Mouse (Mus musculus) lung, adult 2 months (tissue): ENCODE results near the gene Vmn1r177. TPM values are rescaled to one million over a fixed set of nuclear protein-coding genes. Genes with fewer than 3 reads are reported as not detected.
"Not testable (repeated sequence)": the region's sequence is repeated elsewhere in the genome, so short reads cannot be mapped to it uniquely, and the experiment has no call there.

ENCODE experiments used
- DNase-seq: peaks from one replicate; pipeline ENCODE4 v3.0.0; 2022
- H3K4me1 ChIP-seq: fragments of 200-500 bp; 2 replicates; pipeline ENCODE4 v1.6.1; 2011; ENCODE audit warnings: low read length; ENCODE audit not compliant: control insufficient read depth, insufficient read depth
- H3K4me3 ChIP-seq: fragments of 200-500 bp; replicated peaks from 2 replicates; pipeline ENCODE3; 2011; ENCODE audit warnings: low read depth, mild to moderate bottlenecking, control low read depth, low read length; ENCODE audit errors: extremely low read depth
- CTCF ChIP-seq: fragments of 200-500 bp; IDR thresholded peaks from 2 replicates; pipeline ENCODE4 v1.5.1; 2011; ENCODE audit warnings: mild to moderate bottlenecking, low read length, control low read depth; ENCODE audit not compliant: insufficient read depth
- POLR2A ChIP-seq: fragments of 200-500 bp; IDR thresholded peaks from 2 replicates; pipeline ENCODE4 v1.6.1; 2011; ENCODE audit warnings: low read depth, mild to moderate bottlenecking, control low read depth, low read length, borderline replicate concordance; ENCODE audit errors: extremely low read depth
- WGBS: fragments of 180-500 bp; shearing (Covaris S2); methylation state at CpG from one replicate; pipeline ENCODE4 v1.1.7; 2018; 5-methylcytosine and 5-hydroxymethylcytosine counted together
- polyA plus RNA-seq: library from polyadenylated mRNA; depleted of rRNA; stranded (reverse); fragments of >200 nt; gene quantifications from 2 replicates; pipeline ENCODE4 v1.2.3, GENCODE M21; 2012; rRNA removed

The Vmn1r177 gene
- polyA plus RNA-seq, result not detected in 2 replicates

GRCm38 (mm10) chr7:23866349-23866748 is at the start of gene Vmn1r177:
Vmn1r177 (minus strand) TSS chr7:23866449.
- DNase-seq, H3K4me3 ChIP-seq, H3K4me1 ChIP-seq: not testable (repeated sequence)
- 0% methylated on average over 1 of the region's 1 CpGs for WGBS

DNA sequence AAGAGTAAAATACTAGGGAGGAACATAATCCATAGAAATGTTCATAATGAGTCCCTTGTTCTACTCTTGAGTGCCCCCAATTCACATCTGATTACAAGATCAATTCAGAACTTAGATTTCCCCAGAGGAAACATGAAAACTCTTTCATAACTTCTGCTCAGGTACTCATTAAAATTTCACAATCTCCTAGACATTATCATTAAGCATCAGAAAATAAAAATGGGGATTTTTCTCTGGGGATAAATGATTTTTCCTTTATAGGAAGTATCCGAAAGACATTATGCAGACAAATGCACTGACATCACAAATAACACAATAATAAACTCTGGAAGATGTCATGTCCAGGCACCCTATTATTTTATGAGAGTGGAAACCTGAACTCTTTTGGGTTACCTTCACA is 25.5 kb upstream of the Vmn1r177 start, which contains the start of gene Vmn1r178:
Vmn1r178 (plus strand) TSS at position 301 of the 400 bp plus-strand sequence.
- DNase-seq, result no peak
- Histone ChIP-seq H3K4me3 (no peak within 1 kb of the TSS), H3K4me1 (no peaks in the 10 kb centered on the region)
- TF ChIP-seq POLR2A, result no peak
- TF ChIP-seq CTCF, result no peak
- 77% methylated on average over 1 of the region's 1 CpGs for WGBS

- DNase-seq, H3K4me1 ChIP-seq, H3K4me3 ChIP-seq: not testable (repeated sequence)
- WGBS, result 60% methylated on average over 4 of the region's 4 CpGs
Measured at GRCm38 (mm10) chr7:23876918-23877317, 10.7 kb upstream of the Vmn1r177 start.

DNA sequence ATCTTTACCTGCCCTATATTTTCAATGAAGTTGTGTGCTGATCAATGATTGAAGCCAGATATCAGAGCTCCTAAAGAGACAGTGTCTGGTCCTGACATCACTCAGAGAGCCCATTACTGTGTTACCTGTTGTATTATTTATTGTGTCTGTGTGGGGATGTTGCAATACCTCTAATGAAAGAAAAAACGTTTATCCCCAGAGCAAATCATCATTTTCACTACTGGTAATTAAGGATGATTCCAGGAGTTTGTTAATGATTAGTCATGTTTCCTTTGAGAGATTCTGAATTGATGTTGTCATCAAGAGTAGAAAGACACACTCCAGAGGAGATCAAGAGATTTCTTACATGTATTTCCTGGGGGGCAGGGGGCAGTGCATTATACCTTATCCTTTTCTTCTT is 29.0 kb downstream of the Vmn1r177 start, which contains the start of gene Vmn1r176:
Vmn1r176 (minus strand) TSS at position 101 of the 400 bp plus-strand sequence.
- not testable (repeated sequence) for DNase-seq, H3K4me3 ChIP-seq, H3K4me1 ChIP-seq
- WGBS, result no CpG with 5 or more reads among the region's 1 CpGs

Other genes with a start within 250 kb of the Vmn1r177 start
- gene Vmn1r171, start 235.7 kb downstream of the Vmn1r177 start, polyA plus RNA-seq, result not detected in 2 replicates
- not detected in 2 replicates for gene Vmn1r172, start 208.1 kb downstream of the Vmn1r177 start, polyA plus RNA-seq
- not detected in 2 replicates for gene Vmn1r173, start 165.7 kb downstream of the Vmn1r177 start, polyA plus RNA-seq
- not detected in 2 replicates for gene Vmn1r174, start 114.2 kb downstream of the Vmn1r177 start, polyA plus RNA-seq
- not detected in 2 replicates for gene Vmn1r175, start 55.8 kb downstream of the Vmn1r177 start, polyA plus RNA-seq
- gene Vmn1r176, start 29.1 kb downstream of the Vmn1r177 start, polyA plus RNA-seq, result not detected in 2 replicates
- not detected in 2 replicates for gene Vmn1r178, start 25.6 kb upstream of the Vmn1r177 start, polyA plus RNA-seq
- gene Vmn1r179, start 60.5 kb upstream of the Vmn1r177 start, polyA plus RNA-seq, result not detected in 2 replicates
- gene Vmn1r180, start 84.2 kb upstream of the Vmn1r177 start, polyA plus RNA-seq, result not detected in 2 replicates
- not detected in 2 replicates for gene Vmn1r181, start 108.2 kb upstream of the Vmn1r177 start, polyA plus RNA-seq
- not detected in 2 replicates for gene V1rd19, start 135.2 kb upstream of the Vmn1r177 start, polyA plus RNA-seq
- gene Vmn1r183, start 186.8 kb upstream of the Vmn1r177 start, polyA plus RNA-seq, result not detected in 2 replicates
- 12.3 and 16.7 TPM in 2 replicates for gene Zfp180, start 215.5 kb upstream of the Vmn1r177 start, polyA plus RNA-seq
- gene Zfp112, start 245.9 kb upstream of the Vmn1r177 start, polyA plus RNA-seq, result 1.3 and 1.7 TPM in 2 replicates